Mouse (Mus musculus) kidney, postnatal 0 days (tissue): ENCODE measurements at regions not wholly inside any gene's neighbourhood (a gene's known extent, or its start where the extent isn't known, plus 50 kb on each side); places are given as distances from the start of the nearest gene placed in this dataset.

Experiments
- ATAC-seq: fragments of 200-750 bp; cut with Nextera tagmentation; replicated peaks from 2 replicates; pipeline ENCODE4 v1.8.0; 2017; ENCODE audit warnings: low read depth, moderate number of reproducible peaks, moderate TSS enrichment, moderate library complexity; ENCODE audit not compliant: low FRiP score
- DNase-seq: peaks from one replicate; pipeline ENCODE4 v3.0.0-alpha.2; 2016; ENCODE audit warnings: low spot score
- H3K27ac ChIP-seq: fragments of 300-500 bp; sonication (generic); 2 replicates; pipeline ENCODE4 v1.5.1; 2014; ENCODE audit warnings: mild to moderate bottlenecking
- H3K27me3 ChIP-seq: fragments of 300-500 bp; sonication (generic); 2 replicates; pipeline ENCODE4 v1.6.1; 2014; ENCODE audit warnings: low read length, mixed read lengths; ENCODE audit not compliant: insufficient read depth
- H3K36me3 ChIP-seq: fragments of 300-500 bp; sonication (generic); 2 replicates; pipeline ENCODE4 v1.6.1; 2014; ENCODE audit warnings: low read length, mixed read lengths; ENCODE audit not compliant: insufficient read depth
- H3K4me1 ChIP-seq: fragments of 300-500 bp; sonication (generic); replicated peaks from 2 replicates; pipeline ENCODE4 v1.6.1; 2014; ENCODE audit warnings: antibody characterized with exemption, low read length, mixed read lengths; ENCODE audit not compliant: insufficient read depth
- H3K4me2 ChIP-seq: fragments of 300-500 bp; sonication (generic); 2 replicates; pipeline ENCODE4 v1.6.1; 2014; ENCODE audit warnings: mild to moderate bottlenecking, low read length, moderate library complexity, mixed read lengths
- H3K4me3 ChIP-seq: fragments of 300-500 bp; sonication (generic); replicated peaks from 2 replicates; pipeline ENCODE4 v1.5.1; 2014; ENCODE audit warnings: low read depth, low read length
- H3K9ac ChIP-seq: fragments of 300-500 bp; sonication (generic); 2 replicates; pipeline ENCODE4 v1.6.1; 2014; ENCODE audit warnings: low read depth, low read length
- H3K9me3 ChIP-seq: fragments of 300-500 bp; sonication (generic); replicated peaks from 2 replicates; pipeline ENCODE4 v1.6.1; 2016; ENCODE audit warnings: low read length, inconsistent platforms, mixed read lengths
- CTCF ChIP-seq: IDR thresholded peaks from 2 replicates; pipeline ENCODE4 v1.5.1; 2016; ENCODE audit warnings: antibody characterized with exemption, low read depth, mild to moderate bottlenecking, moderate library complexity
- WGBS: fragments of 180-500 bp; shearing (Covaris S2); extraction: QIAGEN DNeasy Blood & Tissue Kit; methylation state at CpG from one replicate; pipeline ENCODE4 v1.1.7; 2014; 5-methylcytosine and 5-hydroxymethylcytosine counted together

DNA sequence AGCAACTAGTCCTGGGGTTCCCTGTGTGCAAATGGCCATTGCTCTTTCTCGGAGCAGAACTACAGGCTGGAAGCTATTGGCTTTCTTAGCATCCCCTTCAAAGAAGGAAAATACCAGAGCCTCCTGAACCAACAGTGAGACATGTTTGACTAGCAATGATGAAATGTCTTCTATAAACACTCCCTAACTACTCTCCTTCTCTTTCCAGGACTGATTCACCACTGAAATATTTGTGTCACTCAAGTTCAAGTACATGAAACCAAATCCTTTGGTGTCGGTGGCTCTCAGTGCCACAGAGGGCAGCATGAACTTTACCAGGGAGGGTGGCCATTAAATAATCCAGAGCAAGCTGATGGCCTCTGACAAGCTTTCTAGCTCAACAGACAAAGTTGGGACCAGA lies 270.0 kb downstream of the Osr1 start:
- peak; percentile 38 for DNase-seq
- no peak overlapping the region for H3K27ac ChIP-seq
- ATAC-seq, result no peak
- H3K36me3 ChIP-seq, result no peaks in the 10 kb centered on the region
- H3K4me1 ChIP-seq, result no peaks in the 10 kb centered on the region
- TF ChIP-seq CTCF, result no peak
- H3K9me3 ChIP-seq, result no peaks in the 10 kb centered on the region
- no peaks in the 10 kb centered on the region for H3K27me3 ChIP-seq
- H3K4me2 ChIP-seq, result no peak overlapping the region
- no peak overlapping the region for H3K4me3 ChIP-seq
- H3K9ac ChIP-seq, result no peak overlapping the region
- WGBS, result 40% methylated on average over 2 of the region's 2 CpGs

DNA sequence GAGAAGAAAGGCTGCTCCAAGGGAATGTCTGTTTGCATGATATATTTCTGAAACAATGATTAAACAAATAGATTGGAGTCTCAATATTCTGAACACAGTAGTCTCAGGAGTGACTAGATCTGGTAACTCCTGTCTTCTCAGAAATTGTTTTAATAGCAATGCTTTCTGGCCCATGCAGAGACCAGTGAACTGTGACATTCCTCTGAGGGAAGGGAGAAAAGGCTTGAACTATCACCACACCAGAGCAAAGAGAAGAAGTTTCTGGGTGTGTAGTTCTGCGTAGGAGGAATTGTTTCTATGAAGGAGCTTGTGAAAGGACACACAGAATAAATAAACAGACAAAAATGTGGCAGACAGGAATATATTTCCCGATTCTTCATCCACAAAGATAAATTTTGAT lies 277.1 kb downstream of the Osr1 start:
- DNase-seq, result peak; percentile 75
- H3K9ac ChIP-seq, result no peak overlapping the region
- no peaks in the 10 kb centered on the region for H3K4me1 ChIP-seq
- H3K4me2 ChIP-seq, result no peak overlapping the region
- ATAC-seq, result 0 out of 2 replicates have a peak, but pooled peaks have one; percentile 13
- WGBS, result 25% methylated on average over 2 of the region's 2 CpGs
- no peaks in the 10 kb centered on the region for H3K27me3 ChIP-seq
- H3K36me3 ChIP-seq, result no peaks in the 10 kb centered on the region
- TF ChIP-seq CTCF, result no peak
- no peak overlapping the region for H3K4me3 ChIP-seq
- H3K27ac ChIP-seq, result no peak overlapping the region
- no peaks in the 10 kb centered on the region for H3K9me3 ChIP-seq

DNA sequence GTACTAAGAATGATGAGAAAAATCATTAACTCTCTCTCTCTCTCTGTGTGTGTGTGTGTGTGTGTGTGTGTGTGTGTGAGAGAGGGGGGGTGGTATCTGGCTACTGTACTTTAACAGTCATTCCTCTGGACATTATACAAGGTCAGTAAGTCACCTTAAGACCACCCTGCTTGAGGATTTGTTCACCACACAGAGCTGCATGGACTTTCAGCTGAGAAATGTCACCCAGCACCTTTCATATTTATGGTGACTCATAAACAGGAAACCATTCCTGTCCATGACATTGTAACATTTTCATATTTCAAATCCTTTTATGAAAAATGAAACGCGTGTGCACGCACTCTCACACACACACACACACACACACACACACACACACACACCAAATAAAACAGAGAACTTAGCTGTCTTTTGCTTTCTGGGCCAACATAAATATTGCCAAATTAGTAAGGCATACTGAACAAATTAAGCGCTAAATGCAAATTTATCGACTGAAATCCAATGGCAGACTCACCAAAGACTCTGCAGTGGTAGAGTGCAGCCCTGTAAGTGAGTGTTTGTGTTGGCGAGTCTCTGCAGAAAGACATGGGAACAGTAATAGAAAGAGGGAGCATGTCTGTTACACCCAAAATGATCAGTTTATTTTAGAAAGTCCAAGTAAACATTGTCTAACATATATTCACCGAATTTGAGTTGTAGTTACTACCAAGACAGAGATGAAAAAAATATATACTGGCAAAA lies 277.7 kb downstream of the Osr1 start:
- no peak overlapping the region for H3K4me2 ChIP-seq
- DNase-seq (peak; percentile 48), ATAC-seq (no peak)
- no peak overlapping the region for H3K9ac ChIP-seq
- 59% methylated on average over 7 of the region's 7 CpGs for WGBS
- no peak overlapping the region for H3K4me3 ChIP-seq
- no peaks in the 10 kb centered on the region for H3K27me3 ChIP-seq
- H3K27ac ChIP-seq, result no peak overlapping the region
- TF ChIP-seq CTCF, result no peak
- H3K9me3 ChIP-seq, result no peaks in the 10 kb centered on the region
- H3K36me3 ChIP-seq, result no peaks in the 10 kb centered on the region
- no peaks in the 10 kb centered on the region for H3K4me1 ChIP-seq

DNA sequence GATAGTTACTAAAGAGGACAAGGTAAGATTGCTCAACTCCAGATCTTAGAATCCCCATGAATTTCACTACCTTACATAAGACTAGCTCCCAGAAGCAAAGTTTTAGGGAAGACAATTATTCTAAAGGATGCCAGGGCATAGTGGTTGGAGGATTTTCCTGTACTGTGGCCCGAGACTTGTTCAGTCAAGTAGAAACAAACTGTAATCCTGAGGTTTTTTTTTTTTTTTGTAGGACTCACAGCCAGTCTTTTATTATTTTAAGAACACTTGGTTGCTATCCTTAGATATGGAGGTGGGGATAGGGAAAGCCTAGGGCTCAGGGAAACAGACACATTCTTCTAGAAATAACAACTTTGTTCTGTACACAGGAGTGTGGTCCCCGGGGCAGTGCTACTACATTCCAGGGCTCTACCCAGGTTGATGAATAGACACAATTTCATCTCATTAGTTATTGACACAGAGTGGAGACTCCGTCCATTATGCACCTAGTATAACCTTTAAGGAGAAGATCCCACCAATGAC lies 285.6 kb downstream of the Osr1 start:
- DNase-seq (no peak), ATAC-seq (no peak)
- Histone ChIP-seq H3K9ac (no peak overlapping the region), H3K4me2 (no peak overlapping the region), H3K36me3 (no peaks in the 10 kb centered on the region), H3K4me3 (no peak overlapping the region), H3K9me3 (no peaks in the 10 kb centered on the region), H3K4me1 (no peaks in the 10 kb centered on the region), H3K27me3 (no peaks in the 10 kb centered on the region), H3K27ac (no peak overlapping the region)
- TF ChIP-seq CTCF, result no peak
- WGBS, result 75% methylated on average over 3 of the region's 3 CpGs

DNA sequence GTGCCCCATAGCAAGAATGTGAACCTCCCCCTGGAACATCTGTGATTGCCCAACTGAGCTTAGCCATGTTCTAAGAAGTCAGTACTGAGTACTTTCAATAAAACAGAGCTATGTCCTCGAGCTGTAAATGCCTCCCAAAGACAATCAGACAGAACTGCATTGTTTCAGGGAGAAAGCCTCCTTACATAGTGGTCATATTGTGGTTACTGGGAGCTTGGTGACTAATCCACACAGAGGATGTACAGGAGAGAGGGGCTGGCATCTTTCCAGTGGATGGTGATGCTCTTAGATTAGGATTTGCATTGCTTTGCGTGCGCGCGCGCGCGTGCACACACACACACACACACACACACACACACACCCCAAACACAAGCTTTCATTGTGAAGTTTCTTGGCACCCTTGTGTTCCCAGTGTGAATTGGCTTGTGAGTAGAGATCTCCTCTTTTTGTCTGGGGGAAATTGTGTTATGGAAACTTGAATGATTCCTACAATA lies 286.3 kb downstream of the Osr1 start:
- H3K4me2 ChIP-seq, result no peak overlapping the region
- no peak overlapping the region for H3K9ac ChIP-seq
- no peak for TF ChIP-seq CTCF
- 91% methylated on average over 8 of the region's 8 CpGs for WGBS
- H3K4me3 ChIP-seq, result no peak overlapping the region
- H3K27me3 ChIP-seq, result no peaks in the 10 kb centered on the region
- no peaks in the 10 kb centered on the region for H3K9me3 ChIP-seq
- no peaks in the 10 kb centered on the region for H3K4me1 ChIP-seq
- H3K27ac ChIP-seq, result no peak overlapping the region
- ATAC-seq (no peak), DNase-seq (no peak)
- H3K36me3 ChIP-seq, result no peaks in the 10 kb centered on the region

DNA sequence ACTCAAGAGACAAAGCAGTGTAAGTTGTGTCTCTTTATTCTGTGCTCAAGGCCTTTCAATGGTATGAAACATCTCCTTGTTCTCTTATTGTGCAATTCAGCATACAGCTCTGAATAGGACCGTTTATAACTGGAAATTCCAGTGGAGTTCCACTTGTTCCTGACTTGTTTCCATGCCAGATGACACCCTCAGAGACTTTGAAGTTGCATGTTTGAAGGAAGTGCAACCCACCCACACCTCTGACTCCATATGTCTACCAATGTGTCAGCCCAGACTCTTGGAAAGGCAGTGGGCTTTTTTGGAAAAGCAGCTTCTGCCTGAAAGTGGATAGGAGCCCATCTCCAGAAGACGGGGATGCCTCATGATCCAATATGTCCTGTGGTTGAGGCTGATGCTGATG lies 288.1 kb downstream of the Osr1 start:
- H3K27me3 ChIP-seq, result no peaks in the 10 kb centered on the region
- DNase-seq (no peak), ATAC-seq (no peak)
- 84% methylated on average over 2 of the region's 2 CpGs for WGBS
- no peak overlapping the region for H3K4me3 ChIP-seq
- H3K4me2 ChIP-seq, result no peak overlapping the region
- H3K9me3 ChIP-seq, result no peaks in the 10 kb centered on the region
- no peaks in the 10 kb centered on the region for H3K4me1 ChIP-seq
- no peak overlapping the region for H3K9ac ChIP-seq
- H3K36me3 ChIP-seq, result no peaks in the 10 kb centered on the region
- no peak for TF ChIP-seq CTCF
- H3K27ac ChIP-seq, result no peak overlapping the region
